Mouse (Mus musculus): ENCODE results near the gene Sptbn2.

GRCm38 (mm10) chr19:4720112-4720511 lies 9.1 kb downstream of the Sptbn2 start:
- no peak for TF ChIP-seq CTCF (IDR thresholded peaks at IDR 0.05; ENCODE audit: low read depth)
- TF ChIP-seq EP300 (IDR thresholded peaks at IDR 0.05; ENCODE audit: low read depth): no peak

Measured in heart, postnatal 0 days (tissue).